Mouse (Mus musculus): ENCODE data around the gene H2-DMb2. TPM values are rescaled to one million over a fixed set of nuclear protein-coding genes. Genes with fewer than 3 reads are reported as not detected.

Gene H2-DMb2
- polyA plus RNA-seq, 1 experiment from 2014 or later = 0.42 TPM

GRCm38 (mm10) chr17:34200772-34201505 is 57.8 kb downstream of the H2-DMb2 start:
- Histone ChIP-seq H3K4me1 (peaks cover 15% of the 10 kb centered on the region), H3K27me3 (peaks cover 82% of the 10 kb centered on the region), H3K9me3 (no peaks in the 10 kb centered on the region), H3K4me3 (no peak overlapping the region), H3K27ac (no peak overlapping the region), H3K36me3 (no peaks in the 10 kb centered on the region), H3K9ac (no peak overlapping the region), H3K4me2 (replicated peaks) (no peak overlapping the region)
- ATAC-seq (ENCODE audit: insufficient number of reproducible peaks, insufficient read depth, low FRiP score, low TSS enrichment) = no peak
- 84% methylated on average over 16 of the region's 16 CpGs for WGBS

Other genes starting within 250 kb of the H2-DMb2 start
- 0.35 and 0.38 TPM in 2 replicates for gene Platr17, start 238.2 kb upstream of the H2-DMb2 start, polyA plus RNA-seq (2016; fragmentation: Nextera tagmentation; extraction: Ambion mirVana)
- gene Daxx, start 233.9 kb upstream of the H2-DMb2 start, polyA plus RNA-seq (2016; fragmentation: Nextera tagmentation; extraction: Ambion mirVana) = 70.1 and 72.8 TPM in 2 replicates
- gene Tapbp, start 227.4 kb upstream of the H2-DMb2 start, polyA plus RNA-seq (2016; fragmentation: Nextera tagmentation; extraction: Ambion mirVana) = 20.0 and 25.0 TPM in 2 replicates
- 21.6 and 21.9 TPM in 2 replicates for gene Zbtb22, start 227.4 kb upstream of the H2-DMb2 start, polyA plus RNA-seq (2016; fragmentation: Nextera tagmentation; extraction: Ambion mirVana)
- gene Rgl2, start 213.8 kb upstream of the H2-DMb2 start, polyA plus RNA-seq (2016; fragmentation: Nextera tagmentation; extraction: Ambion mirVana) = 60.9 and 64.8 TPM in 2 replicates
- gene Pfdn6, start 203.0 kb upstream of the H2-DMb2 start, polyA plus RNA-seq (2016; fragmentation: Nextera tagmentation; extraction: Ambion mirVana) = 184 and 192 TPM in 2 replicates
- 44.9 and 49.6 TPM in 2 replicates for gene Wdr46, start 202.6 kb upstream of the H2-DMb2 start, polyA plus RNA-seq (2016; fragmentation: Nextera tagmentation; extraction: Ambion mirVana)
- gene B3galt4, start 191.8 kb upstream of the H2-DMb2 start, polyA plus RNA-seq (2016; fragmentation: Nextera tagmentation; extraction: Ambion mirVana) = 5.5 and 6.3 TPM in 2 replicates
- gene Vps52, start 187.5 kb upstream of the H2-DMb2 start, polyA plus RNA-seq (2016; fragmentation: Nextera tagmentation; extraction: Ambion mirVana) = 55.2 and 55.9 TPM in 2 replicates
- gene Rps18, start 187.3 kb upstream of the H2-DMb2 start, polyA plus RNA-seq (2016; fragmentation: Nextera tagmentation; extraction: Ambion mirVana) = 1,303 and 1,336 TPM in 2 replicates
- 7.2 and 8.0 TPM in 2 replicates for gene H2-K1, start 143.0 kb upstream of the H2-DMb2 start, polyA plus RNA-seq (2016; fragmentation: Nextera tagmentation; extraction: Ambion mirVana)
- gene Ring1, start 118.6 kb upstream of the H2-DMb2 start, polyA plus RNA-seq (2016; fragmentation: Nextera tagmentation; extraction: Ambion mirVana) = 27.2 and 29.7 TPM in 2 replicates
- 52.2 and 59.5 TPM in 2 replicates for gene H2-Ke6, start 115.2 kb upstream of the H2-DMb2 start, polyA plus RNA-seq (2016; fragmentation: Nextera tagmentation; extraction: Ambion mirVana)
- 191 and 193 TPM in 2 replicates for gene Slc39a7, start 111.6 kb upstream of the H2-DMb2 start, polyA plus RNA-seq (2016; fragmentation: Nextera tagmentation; extraction: Ambion mirVana)
- gene Rxrb, start 111.5 kb upstream of the H2-DMb2 start, polyA plus RNA-seq (2016; fragmentation: Nextera tagmentation; extraction: Ambion mirVana) = 69.9 and 72.6 TPM in 2 replicates
- 7.2 and 14.8 TPM in 2 replicates for gene Col11a2, start 103.9 kb upstream of the H2-DMb2 start, polyA plus RNA-seq (2016; fragmentation: Nextera tagmentation; extraction: Ambion mirVana)
- gene H2-Oa, start 51.0 kb upstream of the H2-DMb2 start, polyA plus RNA-seq (2016; fragmentation: Nextera tagmentation; extraction: Ambion mirVana) = 0.43 and 0.48 TPM in 2 replicates
- gene H2-DMa, start 23.8 kb upstream of the H2-DMb2 start, polyA plus RNA-seq (2016; fragmentation: Nextera tagmentation; extraction: Ambion mirVana) = 12.3 and 16.7 TPM in 2 replicates
- 119 and 131 TPM in 2 replicates for gene Brd2, start 20.7 kb upstream of the H2-DMb2 start, polyA plus RNA-seq (2016; fragmentation: Nextera tagmentation; extraction: Ambion mirVana)
- 2.0 and 2.4 TPM in 2 replicates for gene H2-DMb1, start 9.8 kb downstream of the H2-DMb2 start, polyA plus RNA-seq (2016; fragmentation: Nextera tagmentation; extraction: Ambion mirVana)
- 4.7 TPM in 2 replicates for gene Tap1, start 44.2 kb downstream of the H2-DMb2 start, polyA plus RNA-seq (2016; fragmentation: Nextera tagmentation; extraction: Ambion mirVana)
- gene Psmb9, start 44.5 kb downstream of the H2-DMb2 start, polyA plus RNA-seq (2016; fragmentation: Nextera tagmentation; extraction: Ambion mirVana) = 1.8 and 2.0 TPM in 2 replicates
- 2.1 and 3.5 TPM in 2 replicates for gene Psmb8, start 54.4 kb downstream of the H2-DMb2 start, polyA plus RNA-seq (2016; fragmentation: Nextera tagmentation; extraction: Ambion mirVana)
- 1.3 and 2.3 TPM in 2 replicates for gene Tap2, start 60.2 kb downstream of the H2-DMb2 start, polyA plus RNA-seq (2016; fragmentation: Nextera tagmentation; extraction: Ambion mirVana)
- not detected in 2 replicates for gene H2-Ob, start 95.6 kb downstream of the H2-DMb2 start, polyA plus RNA-seq (2016; fragmentation: Nextera tagmentation; extraction: Ambion mirVana)
- 2.9 and 3.4 TPM in 2 replicates for gene H2-Ab1, start 114.4 kb downstream of the H2-DMb2 start, polyA plus RNA-seq (2016; fragmentation: Nextera tagmentation; extraction: Ambion mirVana)
- 0.19 TPM in 1 of 2 replicates, not detected in the other for gene H2-Aa, start 144.5 kb downstream of the H2-DMb2 start, polyA plus RNA-seq (2016; fragmentation: Nextera tagmentation; extraction: Ambion mirVana)
- gene H2-Eb1, start 162.6 kb downstream of the H2-DMb2 start, polyA plus RNA-seq (2016; fragmentation: Nextera tagmentation; extraction: Ambion mirVana) = 1.4 and 1.5 TPM in 2 replicates
- gene H2-Eb2, start 182.4 kb downstream of the H2-DMb2 start, polyA plus RNA-seq (2016; fragmentation: Nextera tagmentation; extraction: Ambion mirVana) = not detected in 2 replicates
- gene Btnl2, start 211.5 kb downstream of the H2-DMb2 start, polyA plus RNA-seq (2016; fragmentation: Nextera tagmentation; extraction: Ambion mirVana) = not detected in 2 replicates
- not detected in 2 replicates for gene Btnl1, start 233.8 kb downstream of the H2-DMb2 start, polyA plus RNA-seq (2016; fragmentation: Nextera tagmentation; extraction: Ambion mirVana)

All from embryonic facial prominence, embryonic 12.5 days (tissue).